Mouse (Mus musculus) limb, embryonic 11.5 days (tissue): ENCODE measurements around the gene Zfp282. TPM values are rescaled to one million over a fixed set of nuclear protein-coding genes. Genes with fewer than 3 reads are reported as not detected.

Experiments used
- ATAC-seq: fragments of 200-750 bp; cut with Nextera tagmentation; 2 replicates; pipeline ENCODE4 v1.8.0; 2017; ENCODE audit warnings: low read depth; ENCODE audit not compliant: insufficient number of reproducible peaks, low FRiP score, low TSS enrichment
- DNase-seq: peaks from one replicate; pipeline ENCODE4 v3.0.0-alpha.2; 2015; ENCODE audit warnings: low spot score
- H3K27ac ChIP-seq: fragments of 300-500 bp; sonication (generic); replicated peaks from 2 replicates; pipeline ENCODE4 v1.5.1; 2014; ENCODE audit warnings: low read depth, mild to moderate bottlenecking, low read length
- H3K27me3 ChIP-seq: fragments of 300-500 bp; sonication (generic); 2 replicates; pipeline ENCODE4 v1.6.1; 2014; ENCODE audit warnings: mild to moderate bottlenecking, low read length, mixed read lengths; ENCODE audit not compliant: control insufficient read depth, insufficient read depth
- H3K36me3 ChIP-seq: fragments of 300-500 bp; sonication (generic); 2 replicates; pipeline ENCODE4 v1.6.1; 2014; ENCODE audit warnings: mild to moderate bottlenecking, low read length, moderate library complexity, mixed read lengths; ENCODE audit not compliant: control insufficient read depth, insufficient read depth
- H3K4me1 ChIP-seq: fragments of 300-500 bp; sonication (generic); 2 replicates; pipeline ENCODE4 v1.6.1; 2014; ENCODE audit warnings: low read length, mixed read lengths; ENCODE audit not compliant: control insufficient read depth, insufficient read depth
- H3K4me2 ChIP-seq: fragments of 300-500 bp; sonication (generic); 2 replicates; pipeline ENCODE4 v1.6.1; 2014; ENCODE audit warnings: low read depth, mild to moderate bottlenecking, moderate library complexity; ENCODE audit not compliant: severe bottlenecking
- H3K4me3 ChIP-seq: fragments of 300-500 bp; sonication (generic); 2 replicates; pipeline ENCODE4 v1.5.1; 2014; ENCODE audit warnings: low read depth, low read length
- H3K9ac ChIP-seq: fragments of 300-500 bp; sonication (generic); 2 replicates; pipeline ENCODE4 v1.6.1; 2014; ENCODE audit warnings: mild to moderate bottlenecking, low read length
- H3K9me3 ChIP-seq: fragments of 300-500 bp; sonication (generic); 2 replicates; pipeline ENCODE4 v1.6.1; 2016; ENCODE audit warnings: low read length; ENCODE audit not compliant: control insufficient read depth
- WGBS: fragments of 180-500 bp; shearing (Covaris S2); extraction: QIAGEN DNeasy Blood & Tissue Kit; methylation state at CpG from one replicate; pipeline ENCODE4 v1.1.7; 2014; 5-methylcytosine and 5-hydroxymethylcytosine counted together
- polyA plus RNA-seq: library from polyadenylated mRNA; unstranded; fragments of >200 nt; fragmentation: Nextera tagmentation; extraction: Ambion mirVana; gene quantifications from 2 replicates; pipeline ENCODE4 v1.2.1, GENCODE M21; 2014

The Zfp282 gene
- polyA plus RNA-seq, 1 experiment from 2014 or later, result 12.9 TPM

DNA sequence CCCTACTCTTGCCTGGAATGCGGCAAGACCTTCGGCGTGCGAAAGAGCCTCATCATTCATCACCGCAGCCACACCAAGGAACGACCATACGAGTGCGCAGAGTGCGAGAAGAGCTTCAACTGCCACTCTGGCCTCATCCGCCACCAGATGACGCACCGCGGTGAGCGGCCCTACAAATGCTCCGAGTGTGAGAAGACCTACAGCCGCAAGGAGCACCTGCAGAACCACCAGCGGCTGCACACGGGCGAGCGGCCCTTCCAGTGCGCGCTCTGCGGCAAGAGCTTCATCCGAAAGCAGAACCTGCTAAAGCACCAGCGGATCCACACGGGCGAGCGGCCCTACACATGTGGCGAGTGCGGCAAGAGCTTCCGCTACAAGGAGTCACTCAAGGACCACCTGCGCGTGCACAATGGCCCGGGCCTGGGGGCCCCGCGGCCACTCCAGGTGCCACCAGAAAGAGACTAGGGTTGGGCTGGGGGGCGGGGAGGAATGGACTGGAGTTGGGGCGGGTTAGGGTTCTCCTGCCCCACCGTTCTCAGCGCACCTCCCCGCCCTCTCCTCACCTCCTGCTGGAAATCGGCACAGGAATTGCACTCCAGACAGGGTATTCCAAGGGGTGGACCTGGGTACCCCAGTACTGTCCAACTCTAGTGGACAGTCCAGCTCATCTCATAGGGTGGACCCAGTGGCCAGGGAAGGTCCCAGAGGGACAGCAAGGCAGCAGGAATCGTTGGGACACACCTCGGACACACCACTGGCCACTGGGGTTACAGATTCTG, 28.1 kb downstream of the Zfp282 start:
- DNase-seq (peak; percentile 38), ATAC-seq (no peak)
- 51% methylated on average over 44 of the region's 44 CpGs for WGBS

DNA sequence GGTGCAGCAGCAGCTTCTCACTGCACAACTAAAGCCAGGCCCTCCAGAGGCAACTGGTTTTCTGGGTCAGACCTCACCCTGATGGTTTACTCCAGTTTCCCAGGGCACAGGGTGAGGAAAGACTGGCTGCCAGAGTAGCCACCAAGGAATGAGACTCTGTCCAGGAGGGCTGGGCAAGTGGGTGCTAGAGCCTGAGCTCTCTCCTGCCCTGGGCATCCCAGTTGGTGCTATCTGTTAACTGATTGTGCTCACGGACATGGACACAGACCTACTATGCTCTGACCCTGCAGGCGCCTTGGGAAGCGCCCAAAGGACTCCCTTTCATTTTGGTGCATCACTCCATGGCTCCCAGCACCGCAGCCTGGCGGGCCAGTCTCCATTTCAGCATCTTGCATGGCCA, 29.3 kb downstream of the Zfp282 start:
- H3K36me3 ChIP-seq, result peaks cover 22% of the 10 kb centered on the region
- ATAC-seq (no peak), DNase-seq (no peak)
- no peaks in the 10 kb centered on the region for H3K4me1 ChIP-seq
- no peak overlapping the region for H3K4me2 ChIP-seq
- no peak overlapping the region for H3K27ac ChIP-seq
- WGBS, result 94% methylated on average over 5 of the region's 5 CpGs
- no peak overlapping the region for H3K9ac ChIP-seq
- no peak overlapping the region for H3K4me3 ChIP-seq
- H3K27me3 ChIP-seq, result peaks cover 4% of the 10 kb centered on the region; the same call in 1 of the 2 replicates
- H3K9me3 ChIP-seq, result no peaks in the 10 kb centered on the region

More for the DNA sequence above, 28.1 kb downstream of the Zfp282 start:
- no peaks in the 10 kb centered on the region for H3K9me3 ChIP-seq
- H3K36me3 ChIP-seq, result peaks cover 22% of the 10 kb centered on the region
- H3K4me3 ChIP-seq, result no peak overlapping the region
- H3K4me2 ChIP-seq, result no peak overlapping the region
- H3K27ac ChIP-seq, result no peak overlapping the region
- peaks cover 4% of the 10 kb centered on the region; the same call in 1 of the 2 replicates for H3K27me3 ChIP-seq
- no peak overlapping the region for H3K9ac ChIP-seq
- no peaks in the 10 kb centered on the region for H3K4me1 ChIP-seq

DNA sequence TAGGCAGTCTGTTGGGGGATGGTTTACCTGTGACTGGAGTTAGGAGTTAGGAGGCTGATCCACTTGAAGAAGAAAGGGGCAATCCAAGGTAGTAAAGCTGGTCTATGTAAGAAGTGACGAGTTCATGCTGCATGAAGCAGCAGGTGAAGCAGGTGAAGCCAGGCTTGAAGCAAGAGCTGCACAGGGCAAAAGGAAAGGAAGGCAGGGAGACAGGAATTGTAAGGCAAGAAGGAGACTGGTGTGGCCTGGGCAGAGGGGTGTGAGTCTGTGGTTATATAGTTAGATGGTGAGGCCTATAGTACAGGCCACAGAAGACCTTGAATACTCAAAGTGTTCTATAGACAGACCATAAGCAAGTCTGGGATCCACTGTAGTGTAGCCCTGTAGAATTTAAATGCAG, 32.0 kb downstream of the Zfp282 start:
- H3K4me1 ChIP-seq, result no peaks in the 10 kb centered on the region
- H3K27me3 ChIP-seq, result peaks cover 4% of the 10 kb centered on the region; the same call in 1 of the 2 replicates
- DNase-seq, result no peak
- no peak for ATAC-seq
- no peak overlapping the region for H3K27ac ChIP-seq
- H3K4me2 ChIP-seq, result no peak overlapping the region
- no peak overlapping the region for H3K4me3 ChIP-seq
- H3K9me3 ChIP-seq, result no peaks in the 10 kb centered on the region
- no peak overlapping the region for H3K9ac ChIP-seq
- H3K36me3 ChIP-seq, result peaks cover 19% of the 10 kb centered on the region
- WGBS, result 86% methylated on average over 1 of the region's 1 CpGs

DNA sequence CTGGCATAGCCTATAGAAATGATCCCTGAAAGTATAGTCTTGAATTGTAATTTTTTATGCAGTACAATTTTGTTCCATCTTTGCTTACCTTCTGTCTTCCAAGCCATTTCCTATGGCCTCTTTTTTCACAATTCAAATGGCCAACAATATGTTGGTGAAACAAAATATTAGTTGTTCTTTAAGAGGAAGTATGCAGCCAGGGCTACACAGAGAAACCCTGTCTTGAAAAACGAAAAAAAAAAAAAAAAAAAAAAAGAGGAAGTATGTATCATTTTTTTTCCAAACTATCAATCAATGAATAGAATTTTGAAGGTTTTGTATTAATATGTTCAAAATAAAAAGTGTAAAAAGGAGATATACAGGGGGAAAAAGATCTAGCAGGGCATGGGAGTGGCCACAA, 34.6 kb downstream of the Zfp282 start:
- 71% methylated on average over 1 of the region's 1 CpGs for WGBS
- H3K4me1 ChIP-seq, result no peaks in the 10 kb centered on the region
- H3K27me3 ChIP-seq, result no peaks in the 10 kb centered on the region
- no peak for DNase-seq
- no peak overlapping the region for H3K9ac ChIP-seq
- no peak for ATAC-seq
- no peaks in the 10 kb centered on the region; the same call in 1 of the 2 replicates for H3K36me3 ChIP-seq
- H3K4me2 ChIP-seq, result no peak overlapping the region
- H3K4me3 ChIP-seq, result no peak overlapping the region
- no peaks in the 10 kb centered on the region for H3K9me3 ChIP-seq
- H3K27ac ChIP-seq, result no peak overlapping the region

DNA sequence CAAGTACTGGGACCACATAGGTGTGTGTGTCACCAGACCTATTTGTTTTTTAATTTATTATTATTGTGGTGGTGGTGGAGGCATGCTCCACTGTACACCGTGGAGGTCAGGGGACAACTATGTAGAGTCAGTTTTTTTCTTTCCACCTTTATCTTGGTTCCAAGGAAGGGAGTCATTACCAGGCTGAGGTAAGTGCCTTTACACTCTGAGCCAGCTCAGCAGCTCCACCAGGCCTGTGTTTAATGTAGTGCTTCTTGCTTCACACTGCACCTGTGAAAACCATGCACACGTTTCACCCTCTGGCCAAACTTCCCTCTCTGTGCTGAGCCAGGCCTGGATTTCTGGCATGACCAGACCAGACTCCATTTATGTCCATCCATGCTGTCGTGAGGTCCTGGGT, 36.0 kb downstream of the Zfp282 start:
- DNase-seq, result no peak
- no peak overlapping the region for H3K27ac ChIP-seq
- no peaks in the 10 kb centered on the region for H3K9me3 ChIP-seq
- no peaks in the 10 kb centered on the region for H3K36me3 ChIP-seq
- H3K4me1 ChIP-seq, result no peaks in the 10 kb centered on the region
- H3K4me3 ChIP-seq, result no peak overlapping the region
- WGBS, result 59% methylated on average over 3 of the region's 3 CpGs
- no peak overlapping the region for H3K4me2 ChIP-seq
- no peak for ATAC-seq
- no peaks in the 10 kb centered on the region for H3K27me3 ChIP-seq
- no peak overlapping the region for H3K9ac ChIP-seq

DNA sequence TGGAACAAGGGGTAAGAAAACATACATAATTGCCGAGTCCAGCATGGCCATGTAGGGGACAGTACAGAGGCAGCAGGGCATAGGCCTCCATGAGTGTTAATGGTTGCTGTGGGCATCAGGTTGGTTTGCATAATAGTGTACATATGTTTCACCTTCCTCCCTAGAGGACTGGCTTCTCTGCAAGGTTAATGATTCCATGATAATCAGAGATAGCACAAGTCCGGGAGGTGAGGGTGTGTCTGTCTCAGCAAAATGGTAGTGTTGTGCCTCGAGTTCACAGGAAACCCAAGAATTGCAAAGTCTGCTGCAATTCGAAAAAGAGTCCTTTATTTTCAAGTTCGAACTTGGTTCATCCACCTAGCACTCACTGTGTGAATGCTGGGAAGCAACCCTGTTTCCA, 40.0 kb downstream of the Zfp282 start:
- H3K36me3 ChIP-seq, result no peaks in the 10 kb centered on the region
- H3K9me3 ChIP-seq, result no peaks in the 10 kb centered on the region
- no peak overlapping the region for H3K27ac ChIP-seq
- H3K4me3 ChIP-seq, result no peak overlapping the region
- H3K9ac ChIP-seq, result no peak overlapping the region
- no peaks in the 10 kb centered on the region for H3K27me3 ChIP-seq
- 76% methylated on average over 5 of the region's 5 CpGs for WGBS
- no peak overlapping the region for H3K4me2 ChIP-seq
- ATAC-seq, result no peak
- DNase-seq, result no peak
- peaks cover 8% of the 10 kb centered on the region for H3K4me1 ChIP-seq

DNA sequence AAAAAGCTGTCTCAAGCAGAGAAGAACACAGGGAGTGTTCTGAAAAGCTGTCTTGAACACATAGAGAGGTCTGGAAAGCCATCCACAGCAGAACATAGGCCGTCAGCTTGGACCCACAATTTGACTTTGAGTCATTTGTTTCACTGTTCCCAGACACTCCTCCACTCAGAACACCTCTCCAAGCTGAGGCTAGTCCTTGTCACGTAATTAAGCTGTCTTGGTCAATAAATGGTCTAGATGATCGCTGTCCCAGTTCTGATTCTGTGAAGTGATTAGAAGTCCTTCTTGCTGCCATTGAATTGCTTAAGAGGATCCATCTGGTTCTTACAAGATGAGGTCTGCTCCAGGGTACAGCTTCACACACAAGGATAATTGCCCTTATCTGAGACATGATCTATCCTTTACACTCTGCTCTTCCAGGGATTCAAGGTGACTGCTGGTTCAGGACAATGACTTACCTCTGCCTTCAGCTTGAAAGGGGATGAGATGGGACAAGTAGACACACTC, 41.8 kb downstream of the Zfp282 start:
- WGBS, result 66% methylated on average over 3 of the region's 3 CpGs
- no peaks in the 10 kb centered on the region for H3K9me3 ChIP-seq

DNA sequence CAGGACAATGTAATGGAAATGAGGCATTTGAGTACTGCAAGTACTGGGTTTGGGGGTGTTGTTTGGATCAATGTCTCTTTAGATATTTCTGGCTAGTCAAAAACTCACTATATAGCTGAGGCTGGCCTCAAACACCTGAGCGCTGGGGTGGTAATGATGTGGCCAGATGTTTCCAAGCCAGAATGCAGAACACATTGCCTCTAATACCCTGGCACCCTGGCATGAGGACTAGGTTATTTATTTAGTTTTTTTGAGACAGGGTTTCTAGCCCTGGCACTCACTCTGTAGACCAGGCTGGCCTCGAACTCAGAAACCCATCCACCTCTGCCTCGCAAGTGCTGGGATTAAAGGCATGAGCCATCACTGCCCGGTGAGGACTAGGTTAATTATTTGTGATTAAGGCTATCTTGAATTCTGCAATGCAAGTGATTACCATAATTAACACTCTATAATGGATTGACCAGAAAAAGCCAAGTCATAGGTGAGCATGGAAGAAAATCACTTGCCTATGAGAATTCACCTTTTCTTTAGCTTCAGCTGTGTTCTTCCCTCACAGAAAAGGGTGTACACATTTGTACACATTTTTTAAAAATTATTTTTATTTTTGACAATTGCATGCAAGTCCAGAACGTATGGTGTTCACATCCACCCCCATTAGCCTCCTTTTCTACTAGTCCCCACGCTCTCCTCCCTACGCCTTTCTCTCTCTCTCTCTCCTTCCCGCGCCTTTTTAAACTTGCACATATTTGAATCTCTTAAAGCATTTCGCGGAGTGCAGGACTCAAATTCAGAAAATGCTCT, 42.8 kb downstream of the Zfp282 start:
- peak overlapping the region; percentile 88 for H3K9ac ChIP-seq
- H3K4me1 ChIP-seq, result peaks cover 8% of the 10 kb centered on the region
- no peak overlapping the region for H3K27ac ChIP-seq
- no peaks in the 10 kb centered on the region for H3K9me3 ChIP-seq
- H3K4me2 ChIP-seq, result peak overlapping the region; percentile 40
- no peaks in the 10 kb centered on the region for H3K27me3 ChIP-seq
- ATAC-seq, result no peak
- no peaks in the 10 kb centered on the region for H3K36me3 ChIP-seq
- H3K4me3 ChIP-seq, result peak overlapping the region; percentile 86
- DNase-seq, result no peak
- WGBS, result 28% methylated on average over 11 of the region's 11 CpGs

More for the DNA sequence above, 41.8 kb downstream of the Zfp282 start:
- ATAC-seq (no peak), DNase-seq (no peak)
- H3K4me3 ChIP-seq, result no peak overlapping the region
- no peak overlapping the region for H3K27ac ChIP-seq
- no peaks in the 10 kb centered on the region for H3K27me3 ChIP-seq
- no peak overlapping the region for H3K4me2 ChIP-seq
- peaks cover 8% of the 10 kb centered on the region for H3K4me1 ChIP-seq
- no peaks in the 10 kb centered on the region for H3K36me3 ChIP-seq
- no peak overlapping the region for H3K9ac ChIP-seq
